Mouse (Mus musculus): Measurements from ENCODE around the gene Dpyd.

DNA sequence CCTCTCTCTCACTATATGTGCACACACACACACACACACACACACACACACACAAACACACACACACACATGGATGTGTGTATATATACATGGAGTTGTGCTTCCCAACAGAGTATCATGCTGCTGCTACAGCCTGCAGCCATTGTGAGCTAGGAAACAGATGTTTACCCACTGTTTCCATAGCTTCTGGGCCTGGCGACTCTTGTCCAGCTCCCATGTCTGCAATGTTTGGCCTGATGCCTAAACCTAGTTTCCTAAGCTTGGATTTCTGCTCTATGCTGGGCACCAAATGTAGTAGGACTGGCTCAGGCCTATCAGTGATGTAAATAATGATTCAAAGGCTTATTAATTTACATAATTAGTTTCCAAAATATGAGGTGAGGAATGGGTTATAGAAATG is 524.7 kb downstream of the Dpyd start:
- TF ChIP-seq EP300 (optimal IDR thresholded peaks at IDR 0.05) = no peak
- TF ChIP-seq CTCF (IDR thresholded peaks at IDR 0.05; ENCODE audit: low read depth) = no peak

All from stomach, postnatal 0 days (tissue).